Mouse (Mus musculus) kidney, adult 8-10 months (tissue): ENCODE results near the gene Sgms1.
A peak's percentile ranks its signal among the peaks of the same experiment; 100 is the strongest.

Experiments used
- DNase-seq, 2 experiments: peaks; one replicate each; pipeline ENCODE4 v3.0.0; 2022

Gene Sgms1

GRCm38 (mm10) chr19:32389001-32389871 is at the start of gene Sgms1:
TSS of gene Sgms1 (minus strand) at chr19:32389714.
- DNase-seq: peak; percentile 89 to 91

- DNase-seq: no peak
These were observed 36.3 kb upstream of the Sgms1 start for GRCm38 (mm10) chr19:32425856-32426255.

GRCm38 (mm10) chr19:32424706-32425105 is 35.2 kb upstream of the Sgms1 start:
- no peak for DNase-seq

GRCm38 (mm10) chr19:32419069-32419468 is 29.6 kb upstream of the Sgms1 start:
- no peak for DNase-seq

- no peak for DNase-seq
These were observed 27.3 kb upstream of the Sgms1 start for GRCm38 (mm10) chr19:32416692-32417317.

- no peak for DNase-seq
These were observed 20.3 kb upstream of the Sgms1 start for GRCm38 (mm10) chr19:32409603-32410360.

- no peak for DNase-seq
These were observed 17.2 kb upstream of the Sgms1 start for GRCm38 (mm10) chr19:32406717-32407116.

GRCm38 (mm10) chr19:32404386-32404785 is 14.9 kb upstream of the Sgms1 start:
- DNase-seq: no peak

GRCm38 (mm10) chr19:32403834-32404233 is 14.3 kb upstream of the Sgms1 start:
- no peak for DNase-seq

- no peak for DNase-seq
These were observed 9.0 kb upstream of the Sgms1 start for GRCm38 (mm10) chr19:32398491-32398890.

GRCm38 (mm10) chr19:32396303-32396702 is 6.8 kb upstream of the Sgms1 start:
- DNase-seq: no peak

GRCm38 (mm10) chr19:32394825-32395224 is 5.3 kb upstream of the Sgms1 start:
- no peak for DNase-seq

- DNase-seq: no peak
These were observed 4.4 kb upstream of the Sgms1 start for GRCm38 (mm10) chr19:32393758-32394450.

- no peak for DNase-seq
These were observed 3.7 kb upstream of the Sgms1 start for GRCm38 (mm10) chr19:32393092-32393745.

GRCm38 (mm10) chr19:32391441-32391840 is 1.9 kb upstream of the Sgms1 start:
- DNase-seq: no peak

- DNase-seq: no peak
These were observed 602 bp upstream of the Sgms1 start for GRCm38 (mm10) chr19:32390116-32390515.

- peak; percentile 94 to 95 for DNase-seq
These were observed 1.2 kb downstream of the Sgms1 start for GRCm38 (mm10) chr19:32388191-32388921.

GRCm38 (mm10) chr19:32387403-32388190 is 1.9 kb downstream of the Sgms1 start:
- DNase-seq: peak; percentile 52 to 61

- peak; percentile 78 to 89 for DNase-seq
These were observed 2.7 kb downstream of the Sgms1 start for GRCm38 (mm10) chr19:32386556-32387402.

GRCm38 (mm10) chr19:32383738-32384137 is 5.8 kb downstream of the Sgms1 start:
- DNase-seq: no peak
